ENCODE assay signal across 9 mouse cellular contexts in the genomic region with DNA sequence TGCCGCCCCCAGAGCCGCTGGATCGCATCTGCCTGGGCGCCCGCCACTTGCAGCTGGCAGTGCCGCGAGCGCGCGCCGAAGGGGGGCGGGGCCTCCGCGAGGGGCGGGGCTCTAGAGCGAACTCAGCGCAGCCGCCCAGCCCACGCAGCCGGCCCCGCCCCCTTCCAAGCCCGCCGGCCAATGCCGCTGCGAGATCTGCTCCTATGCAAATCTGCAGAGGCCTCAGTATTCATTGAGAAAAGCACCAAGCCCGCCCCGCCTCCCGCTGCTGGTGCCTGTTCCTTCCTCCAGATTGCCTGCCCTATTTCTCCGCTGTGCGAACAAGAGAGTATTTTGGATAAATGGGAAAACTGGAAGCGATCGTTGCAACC. TPM values are rescaled to one million over a fixed set of nuclear protein-coding genes. Genes with fewer than 3 reads are reported as not detected.
A peak's percentile ranks its signal among the peaks of the same experiment; 100 is the strongest.
DNase-seq lines count a peak whose midpoint lies in the region; ATAC-seq and TF ChIP-seq lines count a peak whose summit lies in the region.
"Had no signal": no experiment of that assay in that cellular context is flagged by ENCODE, and none has a peak within 500 bp of the region (broad histone marks: within the 10 kb centered on the region; RNA-seq: fewer than 3 reads in every experiment).

A gene (minus strand): TSS at position 18 of the 371 bp plus-strand sequence.

- H3K9me3 ChIP-seq in hindbrain, postnatal 0 days (ENCODE audit: low read length) = no peaks in the 10 kb centered on the region

- H3K9ac ChIP-seq in hindbrain, postnatal 0 days (replicated peaks; ENCODE audit: low read length) = peak within 1 kb of the TSS; percentile 39

- peak; percentile 94 for ATAC-seq in hindbrain, postnatal 0 days
- ATAC-seq: Patski had no signal

- peaks cover 5% of the 10 kb centered on the region; the same call in 1 of the 2 replicates for H3K4me1 ChIP-seq in hindbrain, postnatal 0 days (ENCODE audit: insufficient read depth, low read length)

- peak; percentile 94 for DNase-seq in R1 (ENCODE audit: low read depth, low spot score)
- DNase-seq in cerebellum, postnatal 4 days (ENCODE audit: low spot score in 2 of 2) = peak; percentile 84 to 92
- peak; percentile 13 to 43 for DNase-seq in gastrocnemius, adult 8-10 months (ENCODE audit: low spot score in 2 of 2)
- peak; percentile 96 for DNase-seq in hindbrain, postnatal 0 days (ENCODE audit: low spot score)
- DNase-seq in left cerebral cortex, adult 18-20 months (ENCODE audit: low spot score in 2 of 2) = peak; percentile 92 to 94
- peak; percentile 78 for DNase-seq in lung, postnatal 25 days (ENCODE audit: low spot score)
- peak; percentile 96 for DNase-seq in retina, postnatal 1 day
- peak; percentile 85 for DNase-seq in thymus, postnatal 4 days

- H3K4me2 ChIP-seq in hindbrain, postnatal 0 days (ENCODE audit: low read depth, low read length) = peak within 1 kb of the TSS; percentile 79

- no peak for TF ChIP-seq CTCF in hindbrain, postnatal 0 days (IDR thresholded peaks at IDR 0.05; ENCODE audit: low read depth)

- H3K4me3 ChIP-seq in hindbrain, postnatal 0 days (ENCODE audit: low read length) = peak within 1 kb of the TSS; percentile 61

- no peaks in the 10 kb centered on the region for H3K36me3 ChIP-seq in hindbrain, postnatal 0 days (ENCODE audit: insufficient read depth, low read length)

- WGBS in hindbrain, postnatal 0 days = under 1% methylated on average over 29 of the region's 32 CpGs

- no peak within 1 kb of the TSS for H3K27ac ChIP-seq in hindbrain, postnatal 0 days

- H3K27me3 ChIP-seq in hindbrain, postnatal 0 days (ENCODE audit: insufficient read depth, low read length) = no peaks in the 10 kb centered on the region

RNA-seq across cellular contexts. Expression of the gene that starts here (rescaled TPM):
- total RNA-seq in gastrocnemius, adult 8-10 months (2022) = not detected
- total RNA-seq in hindbrain, postnatal 0 days (2014; rRNA removed) = 17.1 and 17.4 TPM in 2 replicates
- 3.4 and 4.0 TPM in 2 replicates for polyA plus RNA-seq in hindbrain, postnatal 0 days (2015; fragmentation: Nextera tagmentation; extraction: Ambion mirVana)
- total RNA-seq in left cerebral cortex, adult 18-20 months (2021) = 1 to 10 TPM; 8.4 to 9.1 TPM

Comparison
In these comparisons a context has a peak if more than half of its experiments do, and no peak if none do; other contexts are left out.
1. RNA of the gene that starts here (total RNA-seq): 17.1 to 17.4 TPM in hindbrain, postnatal 0 days and 8.4 to 9.1 TPM in left cerebral cortex, adult 18-20 months; not detected in gastrocnemius, adult 8-10 months; every median in the first group is over 4 times any median in the second.
2. Peak in DNase-seq in gastrocnemius, adult 8-10 months; RNA of the gene not detected or under 1 TPM.
3. DNase-seq: peak in every context shown above with its lines; median percentile 96 in hindbrain, postnatal 0 days; 96 in retina, postnatal 1 day; 94 in R1; 93 in left cerebral cortex, adult 18-20 months; 88 in cerebellum, postnatal 4 days; 85 in thymus, postnatal 4 days; 78 in lung, postnatal 25 days; 28 in gastrocnemius, adult 8-10 months.